ENCODE assay signal across 9 mouse cellular contexts in genomic region chr12:70975891-70976290, GRCm38 (mm10). TPM values are rescaled to one million over a fixed set of nuclear protein-coding genes. Genes with fewer than 3 reads are reported as not detected.
DNase-seq lines count a peak whose midpoint lies in the region; ATAC-seq lines count a peak whose summit lies in the region.
"Had no signal": no experiment of that assay in that cellular context is flagged by ENCODE, and none has a peak within 500 bp of the region (broad histone marks: within the 10 kb centered on the region; RNA-seq: fewer than 3 reads in every experiment).

No protein-coding gene starts in this region.

- intact Hi-C loops in gastrocnemius, postnatal 14 days (cut with DNase I; ENCODE audit: low total_unique reads): no loop called here

- WGBS in forebrain, embryonic 13.5 days: 76% methylated on average over 3 of the region's 3 CpGs
- 56% methylated on average over 3 of the region's 3 CpGs for WGBS in liver, embryonic 11.5 days

- H3K9ac ChIP-seq in forebrain, embryonic 13.5 days: peak overlapping the region; percentile 98; the same call in 1 of the 2 replicates
- peak overlapping the region; percentile 97 for H3K9ac ChIP-seq in liver, embryonic 11.5 days (ENCODE audit: low read depth, low read length)

- H3K27ac ChIP-seq in forebrain, embryonic 13.5 days: no peak overlapping the region
- no peak overlapping the region for H3K27ac ChIP-seq in liver, embryonic 11.5 days (ENCODE audit: low read depth, low read length)

- ATAC-seq in erythroblast, adult 5-6 weeks (replicated peaks; ENCODE audit: low FRiP score, poor library complexity, severe bottlenecking): no peak
- ATAC-seq in forebrain, embryonic 13.5 days: no peak
- no peak for ATAC-seq in liver, embryonic 11.5 days (replicated peaks; ENCODE audit: low FRiP score)

- H3K36me3 ChIP-seq in erythroblast, embryonic 14.5 days (ENCODE audit: control insufficient read depth): peaks cover 34% of the 10 kb centered on the region
- H3K36me3 ChIP-seq in forebrain, embryonic 13.5 days (ENCODE audit: poor library complexity, severe bottlenecking): peaks cover 25% of the 10 kb centered on the region
- H3K36me3 ChIP-seq in liver, embryonic 11.5 days (ENCODE audit: control insufficient read depth, insufficient read depth, low read length): peaks cover 16% of the 10 kb centered on the region

- DNase-seq in 3T3-L1 (ENCODE audit: low read depth, low spot score): peak; percentile 59
- DNase-seq in liver, embryonic 11.5 days (ENCODE audit: low spot score): no peak
- no peak for DNase-seq in urinary bladder, postnatal 4 days (ENCODE audit: low spot score in 2 of 2)
- no peak for DNase-seq in layer of hippocampus, adult 18-20 months (ENCODE audit: low spot score in 2 of 2)
- DNase-seq in gastrocnemius, postnatal 14 days: no peak
- DNase-seq: cerebellum, adult 11-12 months had no signal

- H3K4me1 ChIP-seq in erythroblast, embryonic 14.5 days (ENCODE audit: control insufficient read depth): peaks cover 24% of the 10 kb centered on the region
- H3K4me1 ChIP-seq in forebrain, embryonic 13.5 days: peaks cover 14% of the 10 kb centered on the region
- H3K4me1 ChIP-seq in liver, embryonic 11.5 days (replicated peaks; ENCODE audit: control insufficient read depth, insufficient read depth, low read length): peaks cover 7% of the 10 kb centered on the region

- peak overlapping the region; percentile 91 for H3K4me3 ChIP-seq in erythroblast, embryonic 14.5 days (replicated peaks)
- H3K4me3 ChIP-seq in forebrain, embryonic 13.5 days: peak overlapping the region; percentile 99
- peak overlapping the region; percentile 76 for H3K4me3 ChIP-seq in liver, embryonic 11.5 days (ENCODE audit: low read depth, low read length)

- H3K4me2 ChIP-seq in forebrain, embryonic 13.5 days: peak overlapping the region; percentile 81
- H3K4me2 ChIP-seq in liver, embryonic 11.5 days: peak overlapping the region; percentile 77

- H3K27me3 ChIP-seq in erythroblast, embryonic 14.5 days (ENCODE audit: control insufficient read depth): no peaks in the 10 kb centered on the region
- H3K27me3 ChIP-seq in forebrain, embryonic 13.5 days: no peaks in the 10 kb centered on the region
- H3K27me3 ChIP-seq in liver, embryonic 11.5 days (replicated peaks; ENCODE audit: control insufficient read depth, insufficient read depth, low read length): no peaks in the 10 kb centered on the region

- H3K9me3 ChIP-seq in erythroblast, embryonic 14.5 days (ENCODE audit: control insufficient read depth, low read length): no peaks in the 10 kb centered on the region
- H3K9me3 ChIP-seq in forebrain, embryonic 13.5 days (replicated peaks): no peaks in the 10 kb centered on the region
- no peaks in the 10 kb centered on the region for H3K9me3 ChIP-seq in liver, embryonic 11.5 days (ENCODE audit: control insufficient read depth, low read length)

RNA-seq across cellular contexts. Expression of gene Psma3, which starts 1.5 kb away (rescaled TPM):
- 1.9 and 2.3 TPM in 2 replicates for polyA plus RNA-seq in erythroblast, embryonic 14.5 days (2012)
- total RNA-seq in erythroblast, adult 5-6 weeks (2015; ENCODE audit: low replicate concordance): 105 and 133 TPM in 2 replicates
- total RNA-seq in erythroblast, adult 5-6 weeks (2017; ENCODE audit: low replicate concordance): 67.8 and 119 TPM in 2 replicates
- polyA plus RNA-seq in forebrain, embryonic 13.5 days (2015; fragmentation: Nextera tagmentation; extraction: Ambion mirVana): 640 and 646 TPM in 2 replicates
- polyA plus RNA-seq in liver, embryonic 11.5 days (2014; fragmentation: Nextera tagmentation; extraction: Ambion mirVana): 602 and 638 TPM in 2 replicates
- total RNA-seq in layer of hippocampus, adult 18-20 months (2021): 100 to 1,000 TPM; 185 to 216 TPM
- total RNA-seq in gastrocnemius, postnatal 14 days (2021): 100 to 1,000 TPM; 381 to 435 TPM

RNA-seq across cellular contexts. Expression of gene Actr10, which starts 38.2 kb away (rescaled TPM):
- polyA plus RNA-seq in erythroblast, embryonic 14.5 days (2012): 0.52 and 0.84 TPM in 2 replicates
- total RNA-seq in erythroblast, adult 5-6 weeks (2015; ENCODE audit: low replicate concordance): 40.3 and 76.7 TPM in 2 replicates
- 29.5 and 39.3 TPM in 2 replicates for total RNA-seq in erythroblast, adult 5-6 weeks (2017; ENCODE audit: low replicate concordance)
- polyA plus RNA-seq in forebrain, embryonic 13.5 days (2015; fragmentation: Nextera tagmentation; extraction: Ambion mirVana): 272 and 281 TPM in 2 replicates
- polyA plus RNA-seq in liver, embryonic 11.5 days (2014; fragmentation: Nextera tagmentation; extraction: Ambion mirVana): 197 and 201 TPM in 2 replicates
- total RNA-seq in layer of hippocampus, adult 18-20 months (2021): 100 to 1,000 TPM; 149 to 160 TPM
- total RNA-seq in gastrocnemius, postnatal 14 days (2021): 100 to 1,000 TPM; 106 to 107 TPM

RNA-seq across cellular contexts. Expression of gene Arid4a, which starts 39.9 kb away (rescaled TPM):
- 0.94 and 1.4 TPM in 2 replicates for polyA plus RNA-seq in erythroblast, embryonic 14.5 days (2012)
- total RNA-seq in erythroblast, adult 5-6 weeks (2015; ENCODE audit: low replicate concordance): 17.9 and 21.3 TPM in 2 replicates
- 41.5 and 57.6 TPM in 2 replicates for total RNA-seq in erythroblast, adult 5-6 weeks (2017; ENCODE audit: low replicate concordance)
- 51.1 and 52.0 TPM in 2 replicates for polyA plus RNA-seq in forebrain, embryonic 13.5 days (2015; fragmentation: Nextera tagmentation; extraction: Ambion mirVana)
- 31.6 and 32.5 TPM in 2 replicates for polyA plus RNA-seq in liver, embryonic 11.5 days (2014; fragmentation: Nextera tagmentation; extraction: Ambion mirVana)
- total RNA-seq in layer of hippocampus, adult 18-20 months (2021): 10 to 100 TPM; 40.9 to 44.2 TPM
- 1 to 10 TPM; 8.4 to 8.5 TPM for total RNA-seq in gastrocnemius, postnatal 14 days (2021)
